Mouse (Mus musculus) heart, postnatal 0 days (tissue): ENCODE data around the gene Chchd2.

Experiments used
- CTCF ChIP-seq: IDR thresholded peaks from 2 replicates; pipeline ENCODE4 v1.5.1; 2016; ENCODE audit warnings: antibody characterized with exemption, control low read depth, low read depth
- EP300 ChIP-seq: IDR thresholded peaks from 2 replicates; pipeline ENCODE4 v1.6.1; 2016; ENCODE audit warnings: antibody characterized with exemption, low read depth

DNA sequence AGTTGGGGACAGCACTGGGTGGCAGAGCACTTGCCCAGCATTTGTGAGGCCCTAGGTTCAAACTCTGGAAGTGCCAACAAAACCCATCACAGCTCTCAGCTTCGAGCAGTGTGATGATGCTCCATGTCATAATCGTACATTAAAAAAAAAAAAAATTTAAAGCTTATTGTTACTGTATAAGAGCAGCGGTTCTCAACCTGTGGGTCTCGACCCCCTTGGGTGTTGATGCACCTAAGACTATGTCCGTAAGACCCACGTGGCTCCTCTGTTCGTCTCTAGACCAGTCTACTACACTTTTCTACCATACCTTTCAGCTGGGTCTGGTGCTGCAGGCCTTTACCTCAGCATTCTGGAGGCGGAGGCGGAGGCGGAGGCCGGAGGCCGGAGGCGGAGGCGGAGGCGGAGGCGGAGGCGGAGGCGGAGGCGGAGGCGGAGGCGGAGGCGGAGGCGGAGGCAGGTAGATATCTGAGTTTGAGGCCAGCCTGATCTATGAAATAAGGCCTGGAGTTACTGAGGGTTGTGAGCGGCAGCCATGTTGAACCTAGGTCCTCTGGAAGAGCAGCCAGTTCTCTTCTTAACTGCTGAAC lies 30.9 kb upstream of the Chchd2 start:
- TF ChIP-seq CTCF (no peak), EP300 (no peak)
